ENCODE assay signal across 8 mouse cellular contexts in the genomic region with DNA sequence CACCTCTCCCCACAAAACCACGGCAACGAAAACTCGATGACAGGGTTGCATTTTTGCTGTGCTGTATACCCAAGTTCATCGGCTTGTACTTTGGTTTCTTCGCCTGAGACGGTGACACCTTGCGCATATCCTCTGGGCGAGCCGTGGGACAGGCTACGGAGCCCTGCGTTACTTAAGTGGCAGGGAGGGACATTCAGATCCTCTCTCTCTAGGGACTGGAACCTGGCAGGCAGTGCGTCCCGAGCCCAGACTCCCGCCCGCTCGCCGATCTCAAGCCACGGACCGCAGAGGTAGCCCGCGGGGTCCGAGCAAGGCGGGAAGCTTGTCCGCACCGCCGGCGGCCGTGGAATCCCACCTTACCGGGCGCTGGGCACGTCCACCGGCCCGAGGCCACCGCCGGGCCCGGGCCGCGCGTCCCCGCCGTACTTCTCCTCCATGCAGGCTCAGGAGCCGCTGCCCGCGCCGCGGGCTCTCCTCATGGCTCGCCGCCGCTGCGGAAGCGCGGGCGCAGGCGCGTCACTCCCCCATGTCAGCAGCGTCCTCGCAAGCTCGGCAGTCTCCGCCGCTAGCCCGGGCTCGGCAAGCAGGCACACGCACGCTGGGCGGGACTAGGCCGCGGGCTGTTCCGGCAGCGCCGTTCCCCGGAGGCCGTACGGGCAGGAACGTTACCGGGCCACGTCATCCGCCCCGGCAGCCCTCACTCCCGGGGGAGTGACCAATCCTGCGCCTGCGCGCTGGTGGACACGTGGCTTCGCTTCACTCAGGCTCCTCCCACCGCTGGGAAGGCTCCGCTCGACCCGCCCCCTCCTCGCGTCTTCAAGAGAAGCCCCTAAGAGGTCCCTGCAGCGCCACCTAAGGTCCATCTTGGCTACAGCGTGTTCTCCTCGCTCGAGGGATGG. TPM values are rescaled to one million over a fixed set of nuclear protein-coding genes. Genes with fewer than 3 reads are reported as not detected.
A peak's percentile ranks its signal among the peaks of the same experiment; 100 is the strongest.
DNase-seq lines count a peak whose midpoint lies in the region; ATAC-seq lines count a peak whose summit lies in the region.

A gene (minus strand): TSS at position 687 of the 899 bp plus-strand sequence.

- peak; percentile 99 for DNase-seq in c-Kit-negative CD71-positive TER-119-positive erythroid progenitor cells, embryonic 14.5 days (ENCODE audit: low read depth, low spot score)
- DNase-seq in fibroblast of lung, adult 2 months (ENCODE audit: low read depth): peak; percentile 97
- peak; percentile 99 for DNase-seq in kidney, postnatal 14 days
- peak; percentile 99 for DNase-seq in liver, embryonic 13.5 days
- peak; percentile 98 for DNase-seq in neural tube, embryonic 10.5 days (ENCODE audit: extremely low spot score, low spot score)

- H3K36me3 ChIP-seq in heart, embryonic 14.5 days (ENCODE audit: control insufficient read depth, insufficient read depth, low read length): peaks cover 4% of the 10 kb centered on the region
- H3K36me3 ChIP-seq in liver, embryonic 13.5 days: peaks cover 4% of the 10 kb centered on the region
- no peaks in the 10 kb centered on the region for H3K36me3 ChIP-seq in stomach, embryonic 16.5 days (ENCODE audit: control insufficient read depth, insufficient read depth, low read length)

- H3K27ac ChIP-seq in heart, embryonic 14.5 days (replicated peaks in 1 of 2; ENCODE audit: control insufficient read depth in 1 of 2, insufficient read depth in 1 of 2, low read depth in 2 of 2, low read length in 2 of 2): peak within 1 kb of the TSS; percentile 67 to 94
- H3K27ac ChIP-seq in liver, embryonic 13.5 days: peak within 1 kb of the TSS; percentile 96
- peak within 1 kb of the TSS; percentile 91 for H3K27ac ChIP-seq in stomach, embryonic 16.5 days (ENCODE audit: low read length)

- no peaks in the 10 kb centered on the region for H3K27me3 ChIP-seq in heart, embryonic 14.5 days (ENCODE audit: control insufficient read depth, insufficient read depth, low read length)
- no peaks in the 10 kb centered on the region for H3K27me3 ChIP-seq in liver, embryonic 13.5 days
- H3K27me3 ChIP-seq in stomach, embryonic 16.5 days (ENCODE audit: control insufficient read depth, insufficient read depth, low read length): no peaks in the 10 kb centered on the region

- peak within 1 kb of the TSS; percentile 83 for H3K4me2 ChIP-seq in heart, embryonic 14.5 days (ENCODE audit: low read length)
- peak within 1 kb of the TSS; percentile 72 for H3K4me2 ChIP-seq in liver, embryonic 13.5 days
- peak within 1 kb of the TSS; percentile 84 for H3K4me2 ChIP-seq in stomach, embryonic 16.5 days (ENCODE audit: low read depth, low read length)

- ATAC-seq in CD4-positive, CD25-positive, alpha-beta regulatory T cell, adult 4 months: peak; percentile 93
- ATAC-seq in heart, embryonic 14.5 days (ENCODE audit: insufficient number of reproducible peaks, insufficient read depth, low FRiP score, low read depth): peak; percentile 97
- ATAC-seq in liver, embryonic 13.5 days (ENCODE audit: low read depth): peak; percentile 99
- ATAC-seq in stomach, embryonic 16.5 days (ENCODE audit: insufficient read depth, low FRiP score): peak; percentile 98

- peak within 1 kb of the TSS; percentile 99 for H3K9ac ChIP-seq in heart, embryonic 14.5 days (ENCODE audit: low read length)
- H3K9ac ChIP-seq in liver, embryonic 13.5 days: peak within 1 kb of the TSS; percentile 98
- H3K9ac ChIP-seq in stomach, embryonic 16.5 days (ENCODE audit: low read length): peak within 1 kb of the TSS; percentile 92

- H3K4me1 ChIP-seq in heart, embryonic 14.5 days (ENCODE audit: control insufficient read depth in 2 of 2, insufficient read depth in 2 of 2, low read length in 2 of 2): peaks cover 3 to 17% of the 10 kb centered on the region in 2 experiments; a peak in 2 of 4 replicates
- H3K4me1 ChIP-seq in liver, embryonic 13.5 days (replicated peaks): peaks cover 29% of the 10 kb centered on the region
- peaks cover 14% of the 10 kb centered on the region; the same call in 1 of the 2 replicates for H3K4me1 ChIP-seq in stomach, embryonic 16.5 days (ENCODE audit: control insufficient read depth, insufficient read depth, low read length)

- H3K4me3 ChIP-seq in heart, embryonic 14.5 days (ENCODE audit: control insufficient read depth in 1 of 2, insufficient read depth in 1 of 2, low read depth in 1 of 2, low read length in 2 of 2): peak within 1 kb of the TSS; percentile 58 to 99
- peak within 1 kb of the TSS; percentile 92 for H3K4me3 ChIP-seq in liver, embryonic 13.5 days (replicated peaks)
- peak within 1 kb of the TSS; percentile 84 for H3K4me3 ChIP-seq in stomach, embryonic 16.5 days (replicated peaks; ENCODE audit: low read length)

- under 1% methylated on average over 72 of the region's 94 CpGs for WGBS in heart, embryonic 14.5 days
- WGBS in liver, embryonic 13.5 days (ENCODE audit: insufficient replicate concordance): under 1% methylated on average over 94 of the region's 94 CpGs
- under 1% methylated on average over 94 of the region's 94 CpGs for WGBS in stomach, embryonic 16.5 days

- no peaks in the 10 kb centered on the region for H3K9me3 ChIP-seq in heart, embryonic 14.5 days (ENCODE audit: control insufficient read depth, low read length)
- H3K9me3 ChIP-seq in liver, embryonic 13.5 days (replicated peaks): no peaks in the 10 kb centered on the region
- no peaks in the 10 kb centered on the region for H3K9me3 ChIP-seq in stomach, embryonic 16.5 days (replicated peaks; ENCODE audit: control insufficient read depth, low read length)

RNA-seq across cellular contexts. Expression of the gene that starts here (rescaled TPM):
- polyA plus RNA-seq in CD4-positive, CD25-positive, alpha-beta regulatory T cell, adult 4 months (2017; shearing (Covaris generic)): 10 to 100 TPM; 11.8 to 17.7 TPM
- 38.5 and 41.9 TPM in 2 replicates for polyA plus RNA-seq in heart, embryonic 14.5 days (2014; fragmentation: Nextera tagmentation; extraction: Ambion mirVana)
- polyA plus RNA-seq in liver, embryonic 13.5 days (2015; fragmentation: Nextera tagmentation; extraction: Ambion mirVana): 27.0 and 34.3 TPM in 2 replicates
- 47.3 and 53.7 TPM in 2 replicates for polyA plus RNA-seq in stomach, embryonic 16.5 days (2015; fragmentation: Nextera tagmentation; extraction: Ambion mirVana)

Comparison
In these comparisons a context has a peak if more than half of its experiments do, and no peak if none do; other contexts are left out.
1. Peak in every context shown above with its lines: DNase-seq, ATAC-seq, H3K4me3 ChIP-seq and H3K27ac ChIP-seq.